Mouse (Mus musculus): ENCODE measurements around the gene Ttc24.

DNA sequence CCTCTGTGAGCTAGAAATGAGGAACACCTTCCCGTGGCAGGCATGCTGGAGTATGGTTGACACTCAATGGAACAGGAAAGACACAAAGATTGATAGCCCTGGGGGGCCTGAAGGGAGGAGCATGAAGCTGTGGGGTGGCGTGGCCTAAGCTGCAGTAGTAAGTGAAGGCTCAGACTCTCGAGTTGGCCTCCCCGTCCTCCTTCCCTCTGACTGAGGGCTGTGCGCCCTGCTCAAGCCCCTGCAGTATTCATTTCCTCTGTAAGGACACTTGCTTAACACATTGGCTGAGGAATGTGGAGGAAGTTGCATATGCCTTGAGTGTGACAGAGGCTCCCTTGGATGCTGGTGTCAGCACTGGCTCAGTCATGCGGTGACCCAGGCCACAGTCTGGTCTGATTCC lies 24.5 kb upstream of the Ttc24 start:
- TF ChIP-seq POLR2A (IDR thresholded peaks at IDR 0.05; ENCODE audit: low read depth, low read length) (no peak), CTCF (conservative IDR thresholded peaks at IDR 0.05; ENCODE audit: insufficient read depth, insufficient read length, low read depth, low read length) (no peak)
